Comparison of ENCODE assay signal across 20 mouse cellular contexts in the genomic region with DNA sequence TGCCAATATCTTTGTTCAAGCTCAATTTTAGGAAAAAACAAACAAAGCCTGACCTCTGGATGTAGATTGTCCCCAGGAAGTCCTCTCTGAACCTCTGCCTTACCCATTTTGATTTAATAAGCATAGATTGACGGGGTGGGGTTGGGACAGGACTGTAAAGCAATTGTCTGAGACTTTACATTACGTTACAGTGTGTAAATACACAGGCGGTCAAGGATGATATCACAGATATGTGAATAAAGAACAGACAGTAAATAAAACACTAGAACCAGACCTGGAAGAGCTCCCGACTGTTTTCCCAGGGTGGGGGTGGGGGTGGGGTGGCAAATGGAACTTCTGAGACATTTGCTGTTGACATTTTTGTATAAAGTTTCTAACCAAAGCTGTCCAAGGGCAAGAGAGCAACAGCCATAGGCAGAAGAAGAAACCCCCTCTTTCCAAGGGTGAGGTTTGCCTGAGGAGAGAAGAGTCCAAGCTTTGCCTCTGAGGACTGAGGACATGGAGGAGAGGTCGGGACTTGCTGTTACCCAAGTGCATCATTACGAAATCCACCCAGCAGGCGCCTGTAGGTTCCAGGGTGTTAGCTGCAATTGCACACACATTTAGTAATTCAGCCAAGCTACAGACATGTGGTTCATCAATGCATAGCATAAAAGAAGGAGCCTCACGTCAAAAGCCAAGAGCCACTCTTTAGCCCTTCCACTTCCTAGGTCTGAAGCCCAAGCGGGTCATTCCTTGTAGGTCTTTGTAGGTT. TPM values are rescaled to one million over a fixed set of nuclear protein-coding genes. Genes with fewer than 3 reads are reported as not detected.
A peak's percentile ranks its signal among the peaks of the same experiment; 100 is the strongest.
DNase-seq lines count a peak whose midpoint lies in the region; ATAC-seq and TF ChIP-seq lines count a peak whose summit lies in the region.
"Had no signal": no experiment of that assay in that cellular context is flagged by ENCODE, and none has a peak within 500 bp of the region (broad histone marks: within the 10 kb centered on the region; RNA-seq: fewer than 3 reads in every experiment).

No protein-coding gene starts in this region.

- no peaks in the 10 kb centered on the region for H3K36me3 ChIP-seq in liver, embryonic 13.5 days
- H3K36me3 ChIP-seq in lung, embryonic 14.5 days (ENCODE audit: insufficient read depth), result no peaks in the 10 kb centered on the region
- H3K36me3 ChIP-seq: forebrain, embryonic 15.5 days; heart, embryonic 15.5 days; hindbrain, embryonic 13.5 days; limb, embryonic 10.5 days; midbrain, embryonic 10.5 days; stomach, embryonic 15.5 days had no signal

- TF ChIP-seq CTCF in lung, embryonic 14.5 days (IDR thresholded peaks at IDR 0.05; ENCODE audit: low read depth), result no peak

- ATAC-seq in liver, embryonic 13.5 days (ENCODE audit: low read depth), result peak; percentile 50; the same call in 1 of the 2 replicates
- no peak for ATAC-seq in lung, embryonic 14.5 days (ENCODE audit: insufficient read depth)
- peak; percentile 92 for ATAC-seq in megakaryocyte, adult 5-6 weeks (ENCODE audit: poor library complexity, severe bottlenecking)
- ATAC-seq in frontal cortex, adult (ENCODE audit: low TSS enrichment), result no peak
- ATAC-seq: forebrain, embryonic 15.5 days; intestine, embryonic 16.5 days had no signal

- no peak overlapping the region for H3K4me2 ChIP-seq in liver, embryonic 13.5 days
- no peak overlapping the region for H3K4me2 ChIP-seq in lung, embryonic 14.5 days
- H3K4me2 ChIP-seq: forebrain, embryonic 15.5 days; heart, embryonic 15.5 days; hindbrain, embryonic 13.5 days; stomach, embryonic 15.5 days had no signal

- DNase-seq in adrenal gland, adult 2 months, result peak; percentile 52
- DNase-seq in adrenal gland, adult 18-20 months (ENCODE audit: low spot score in 2 of 2), result no peak
- no peak for DNase-seq in liver, embryonic 13.5 days
- no peak for DNase-seq in liver
- peak; percentile 19 for DNase-seq in lung, embryonic 14.5 days
- DNase-seq in frontal cortex, adult 2 months (ENCODE audit: extremely low spot score in 1 of 2, low spot score in 1 of 2), result no peak
- DNase-seq: cerebellum, adult 11-12 months; kidney, postnatal 25 days; layer of hippocampus, postnatal 36 days; right cerebral cortex, postnatal 4 days; thymus, postnatal 4 days had no signal

- H3K4me1 ChIP-seq in liver, embryonic 13.5 days (replicated peaks), result peaks cover 15% of the 10 kb centered on the region; the same call in 1 of the 2 replicates
- 0 out of 2 replicates have a peak, but pooled peaks cover 3% of the 10 kb centered on the region for H3K4me1 ChIP-seq in lung, embryonic 14.5 days (ENCODE audit: insufficient read depth)
- H3K4me1 ChIP-seq: forebrain, embryonic 15.5 days; hindbrain, embryonic 13.5 days; limb, embryonic 10.5 days; midbrain, embryonic 10.5 days had no signal

- H3K9me3 ChIP-seq in liver, embryonic 13.5 days (replicated peaks), result no peaks in the 10 kb centered on the region
- H3K9me3 ChIP-seq in lung, embryonic 14.5 days (ENCODE audit: low read depth, low read length), result no peaks in the 10 kb centered on the region
- H3K9me3 ChIP-seq: forebrain, embryonic 15.5 days; heart, embryonic 15.5 days; hindbrain, embryonic 13.5 days; limb, embryonic 10.5 days; midbrain, embryonic 10.5 days; stomach, embryonic 15.5 days had no signal

- no peak overlapping the region for H3K9ac ChIP-seq in liver, embryonic 13.5 days
- no peak overlapping the region for H3K9ac ChIP-seq in lung, embryonic 14.5 days
- H3K9ac ChIP-seq: forebrain, embryonic 15.5 days; heart, embryonic 15.5 days; hindbrain, embryonic 13.5 days; stomach, embryonic 15.5 days had no signal

- H3K27me3 ChIP-seq in liver, embryonic 13.5 days, result no peaks in the 10 kb centered on the region
- H3K27me3 ChIP-seq in lung, embryonic 14.5 days (ENCODE audit: insufficient read depth, low read length), result no peaks in the 10 kb centered on the region
- H3K27me3 ChIP-seq: forebrain, embryonic 15.5 days; heart, embryonic 15.5 days; hindbrain, embryonic 13.5 days; stomach, embryonic 15.5 days had no signal

- H3K27ac ChIP-seq in liver, embryonic 13.5 days, result no peak overlapping the region
- no peak overlapping the region for H3K27ac ChIP-seq in lung, embryonic 14.5 days (ENCODE audit: low read depth)
- H3K27ac ChIP-seq: forebrain, embryonic 15.5 days; heart, embryonic 15.5 days; hindbrain, embryonic 13.5 days; limb, embryonic 10.5 days; midbrain, embryonic 10.5 days; stomach, embryonic 15.5 days had no signal

- no peak overlapping the region for H3K4me3 ChIP-seq in liver, embryonic 13.5 days (replicated peaks)
- no peak overlapping the region for H3K4me3 ChIP-seq in lung, embryonic 14.5 days (ENCODE audit: low read depth, low read length)
- H3K4me3 ChIP-seq: forebrain, embryonic 15.5 days; heart, embryonic 15.5 days; hindbrain, embryonic 13.5 days; limb, embryonic 10.5 days; midbrain, embryonic 10.5 days; stomach, embryonic 15.5 days had no signal

- WGBS in liver, embryonic 13.5 days (ENCODE audit: insufficient replicate concordance), result 56% methylated on average over 9 of the region's 9 CpGs
- WGBS in lung, embryonic 14.5 days, result 46% methylated on average over 9 of the region's 9 CpGs

RNA-seq across cellular contexts. Expression of gene Rhob, which starts 7.3 kb away (rescaled TPM):
- 100 to 1,000 TPM; 166 to 261 TPM for total RNA-seq in adrenal gland, adult 2 months (2021)
- 497 and 623 TPM in 2 replicates for polyA plus RNA-seq in adrenal gland, adult 2 months (2012; rRNA removed)
- total RNA-seq in adrenal gland, adult 18-20 months (2021), result 100 to 1,000 TPM; 186 to 189 TPM
- polyA plus RNA-seq in liver, embryonic 13.5 days (2015; fragmentation: Nextera tagmentation; extraction: Ambion mirVana), result 6.0 and 7.1 TPM in 2 replicates
- polyA plus RNA-seq in lung, embryonic 14.5 days (2014; fragmentation: Nextera tagmentation; extraction: Ambion mirVana), result 62.4 and 66.5 TPM in 2 replicates
- 107 and 120 TPM in 2 replicates for total RNA-seq in megakaryocyte, adult 5-6 weeks (2015)
- 55.4 and 60.5 TPM in 2 replicates for total RNA-seq in megakaryocyte, adult 5-6 weeks (2017)
- 285 and 316 TPM in 2 replicates for polyA plus RNA-seq in frontal cortex, adult 2 months (2012; rRNA removed)

Comparison
In these comparisons a context has a peak if more than half of its experiments do, and no peak if none do; other contexts are left out.
1. DNase-seq: peak in adrenal gland, adult 2 months (single experiment) and lung, embryonic 14.5 days (single experiment); none in adrenal gland, adult 18-20 months (0 of 2), liver, embryonic 13.5 days (single experiment), liver (single experiment) and frontal cortex, adult 2 months (0 of 2).
2. ATAC-seq: peak in liver, embryonic 13.5 days (single experiment) and megakaryocyte, adult 5-6 weeks (single experiment); none in lung, embryonic 14.5 days (single experiment) and frontal cortex, adult (single experiment).